Mouse (Mus musculus) neutrophil, adult 5-6 weeks (primary cell): ENCODE measurements around the gene Il24. TPM values are rescaled to one million over a fixed set of nuclear protein-coding genes. Genes with fewer than 3 reads are reported as not detected.

Experiments
- ATAC-seq: fragments of 151-379, 151-347 bp; 2 replicates; pipeline ENCODE4 v1.8.0; 2017; ENCODE audit warnings: mild to moderate bottlenecking, moderate TSS enrichment; ENCODE audit not compliant: insufficient number of reproducible peaks, poor library complexity, low FRiP score, severe bottlenecking; ENCODE audit errors: extremely low read depth
- total RNA-seq: library from RNA; stranded (forward); fragments of 200-1000 nt; gene quantifications from 2 replicates; pipeline ENCODE4 v1.2.3, GENCODE M21; 2017

Il24 gene
- total RNA-seq, result not detected in 2 replicates

DNA sequence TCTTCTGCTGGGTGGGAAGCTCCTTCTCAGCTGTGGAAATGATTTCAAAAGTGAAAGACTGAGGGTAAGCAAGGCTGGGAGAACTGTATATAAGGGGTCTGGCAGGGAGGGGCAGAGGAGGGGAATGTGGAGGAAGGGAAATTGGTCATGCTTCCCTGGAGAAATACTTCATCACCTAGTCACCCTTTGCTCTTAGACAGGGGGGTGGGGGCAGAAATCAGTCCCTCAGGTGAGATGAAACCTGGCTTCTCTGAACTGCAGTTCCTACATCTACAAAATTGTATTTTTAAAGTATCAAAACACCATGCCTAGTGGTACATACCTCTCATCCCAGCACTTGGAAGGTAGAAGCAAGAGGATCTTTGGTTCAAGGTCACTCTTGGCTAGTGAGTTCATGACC is at the start of gene Il24:
Il24 (minus strand) TSS at position 101 of the 400 bp plus-strand sequence.
- no peak for ATAC-seq

DNA sequence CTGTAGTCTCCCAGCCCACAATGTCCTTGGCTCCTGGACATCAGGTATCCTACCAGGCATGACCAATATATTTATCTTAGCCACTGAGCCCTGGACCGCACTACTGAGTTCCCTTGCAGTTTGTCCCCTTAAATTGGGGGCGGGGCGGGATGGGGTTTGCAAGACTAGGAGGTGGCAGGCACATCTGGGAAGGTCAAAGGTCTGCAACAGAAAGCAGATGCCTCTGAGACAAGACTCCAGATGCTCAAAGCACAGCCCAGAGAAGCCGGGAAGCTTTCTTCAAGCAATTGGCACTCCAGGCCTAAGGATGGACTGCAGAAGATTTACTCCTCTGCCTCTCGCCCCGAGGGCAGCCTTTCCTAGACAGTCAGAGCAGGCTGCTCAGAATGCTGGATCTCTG is 49.1 kb upstream of the Il24 start:
- no peak for ATAC-seq

DNA sequence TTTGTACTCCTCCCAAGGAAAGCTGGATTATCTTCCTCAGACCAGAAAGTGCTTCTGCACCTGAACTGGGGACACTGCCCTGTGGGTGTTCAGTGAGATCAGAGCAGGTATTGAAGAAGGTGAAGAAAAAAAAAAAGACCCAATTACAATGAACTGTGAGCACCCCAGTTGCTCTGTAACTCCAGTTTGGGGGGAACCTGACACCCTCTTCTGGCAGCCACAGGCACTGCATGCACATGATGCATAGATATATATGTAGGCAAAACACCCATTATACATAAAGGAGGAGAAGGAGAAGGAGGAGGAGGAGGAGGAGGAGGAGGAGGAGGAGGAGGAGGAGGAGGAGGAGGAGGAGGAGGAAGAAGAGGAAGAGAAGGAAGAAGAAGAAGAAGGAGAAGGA is 39.2 kb upstream of the Il24 start:
- peak; percentile 64; the same call in 1 of the 2 replicates for ATAC-seq

DNA sequence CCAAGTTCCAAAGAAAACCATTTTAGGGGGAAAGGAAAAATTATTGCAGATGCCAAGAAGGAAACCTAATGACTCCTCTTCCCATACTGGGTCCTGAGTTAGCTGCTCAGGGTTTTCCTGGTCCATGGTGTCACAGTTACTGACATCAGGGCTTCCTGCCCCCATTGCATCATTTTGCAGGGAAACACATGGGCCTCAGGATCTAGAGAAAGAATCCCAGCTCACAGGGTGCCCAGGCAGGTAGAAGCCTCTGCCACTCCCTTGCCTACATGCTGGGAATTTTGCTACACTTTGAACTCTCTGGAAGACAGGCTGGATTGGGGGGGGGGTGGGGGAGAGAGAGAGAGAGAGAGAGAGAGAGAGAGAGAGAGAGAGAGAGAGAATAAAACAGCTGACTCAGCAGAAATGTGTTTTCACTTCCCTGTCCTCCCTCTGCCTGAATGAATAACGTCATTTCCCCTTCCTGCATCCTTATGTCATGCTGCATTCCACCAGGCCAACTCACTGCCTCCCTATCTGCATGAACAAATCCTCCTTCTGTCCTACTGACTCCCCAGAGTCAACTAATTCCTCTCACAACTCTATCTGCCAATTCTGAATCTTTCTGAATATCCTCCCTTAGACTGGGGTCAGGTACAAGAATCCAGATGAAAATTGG is 31.2 kb upstream of the Il24 start:
- no peak for ATAC-seq

DNA sequence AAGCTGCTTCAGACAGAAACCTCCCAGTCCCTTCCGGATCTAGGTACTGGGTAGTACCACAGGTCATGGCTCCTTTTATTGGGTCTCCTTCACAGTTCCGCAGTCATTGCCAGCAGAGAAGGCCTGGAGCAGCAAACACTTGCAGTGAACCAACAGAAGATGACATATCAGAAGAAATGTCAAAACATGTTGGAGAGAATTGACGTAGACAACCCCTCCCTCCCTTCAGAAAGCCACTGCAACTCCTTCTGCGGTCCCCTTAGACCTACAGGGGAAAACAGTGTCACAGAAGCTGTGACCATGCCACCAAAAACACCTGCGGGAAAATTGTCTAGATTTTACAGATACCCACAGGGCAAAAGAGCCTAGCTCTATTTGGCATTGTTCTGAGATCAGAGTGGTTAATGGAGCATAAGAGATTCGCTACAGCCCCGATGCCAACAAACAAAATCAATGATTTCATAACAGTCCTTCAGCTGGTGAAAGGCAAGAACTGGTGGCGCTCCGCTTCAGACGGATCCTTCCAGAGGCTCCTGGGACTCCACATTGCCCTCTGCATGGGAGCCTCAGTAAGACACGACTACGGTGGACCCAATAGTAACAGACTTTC is 24.3 kb upstream of the Il24 start, which contains the start of gene Il20:
Il20 (minus strand) TSS at position 51 of the 610 bp plus-strand sequence.
- no peak for ATAC-seq

DNA sequence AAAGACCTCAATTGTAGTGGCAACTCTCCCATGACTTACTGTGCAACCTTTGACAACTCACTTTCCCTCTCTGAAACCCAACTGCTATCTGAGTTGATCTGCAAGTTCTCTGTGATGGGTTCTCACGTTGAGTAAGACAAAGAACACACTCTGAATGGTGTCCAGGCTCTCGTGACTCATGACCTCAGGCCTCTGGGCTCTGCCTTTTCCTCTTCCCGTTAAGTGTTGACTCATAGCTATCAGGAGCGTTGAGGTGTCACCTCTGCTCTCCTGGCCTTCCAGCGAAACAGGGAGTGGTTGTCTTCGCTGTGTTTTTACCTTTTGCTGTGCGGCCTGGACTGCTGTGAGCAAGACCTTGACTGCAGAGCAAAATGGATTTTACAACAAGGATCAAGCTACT is 15.3 kb upstream of the Il24 start:
- ATAC-seq, result no peak

DNA sequence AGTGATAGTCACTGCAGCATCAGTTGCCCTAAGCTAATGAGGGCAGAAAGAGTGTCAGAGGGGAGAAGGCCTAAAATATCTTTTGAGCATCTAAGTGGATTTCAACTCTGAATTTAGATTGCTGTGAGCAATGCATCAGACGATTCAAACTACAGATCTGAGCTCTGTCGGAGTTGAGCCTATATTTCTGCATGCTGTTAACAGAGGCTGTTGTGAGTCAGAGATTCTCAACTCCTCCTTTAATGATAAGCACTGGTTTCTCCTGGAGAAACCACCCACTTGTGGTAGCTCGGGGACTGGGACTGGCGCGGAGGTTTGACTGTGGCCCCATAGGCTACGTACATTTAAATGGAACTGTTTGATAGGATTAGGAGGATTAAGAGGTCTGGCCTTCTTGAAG is 7.2 kb upstream of the Il24 start:
- ATAC-seq, result no peak

DNA sequence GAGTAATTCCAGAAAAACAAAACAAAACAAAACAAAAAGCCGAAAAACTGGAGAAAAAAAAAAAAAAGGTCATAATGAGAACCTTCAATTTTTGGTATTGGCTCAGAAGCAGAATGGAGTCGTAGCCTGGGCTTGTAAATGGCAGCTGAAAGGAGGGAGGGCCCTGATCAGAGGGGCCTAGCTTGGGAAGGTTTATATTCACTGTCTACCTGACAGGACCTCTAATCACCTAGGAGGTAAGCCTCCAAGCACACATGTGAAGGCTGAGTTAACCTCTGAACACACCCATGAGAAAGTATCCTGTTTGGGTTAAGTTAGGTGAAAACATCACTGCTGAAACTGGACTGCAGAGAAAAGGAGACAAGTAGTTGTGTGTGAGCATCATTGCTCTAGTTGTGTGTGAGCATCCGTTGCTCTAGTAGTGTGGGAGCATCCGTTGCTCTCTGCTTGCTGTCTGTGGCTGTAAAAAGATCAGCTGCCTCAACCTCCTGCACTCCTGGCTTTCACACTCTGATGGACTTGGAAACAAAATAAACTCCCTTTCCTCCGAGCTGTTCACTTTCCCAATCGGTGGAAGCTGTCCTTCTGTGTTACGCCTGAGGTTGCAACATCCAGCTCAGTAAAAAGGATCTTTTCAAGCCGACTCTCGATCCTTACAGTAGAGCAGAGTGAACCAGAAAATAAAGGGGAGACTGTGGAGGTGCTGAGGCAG is 6.2 kb upstream of the Il24 start:
- no peak for ATAC-seq

DNA sequence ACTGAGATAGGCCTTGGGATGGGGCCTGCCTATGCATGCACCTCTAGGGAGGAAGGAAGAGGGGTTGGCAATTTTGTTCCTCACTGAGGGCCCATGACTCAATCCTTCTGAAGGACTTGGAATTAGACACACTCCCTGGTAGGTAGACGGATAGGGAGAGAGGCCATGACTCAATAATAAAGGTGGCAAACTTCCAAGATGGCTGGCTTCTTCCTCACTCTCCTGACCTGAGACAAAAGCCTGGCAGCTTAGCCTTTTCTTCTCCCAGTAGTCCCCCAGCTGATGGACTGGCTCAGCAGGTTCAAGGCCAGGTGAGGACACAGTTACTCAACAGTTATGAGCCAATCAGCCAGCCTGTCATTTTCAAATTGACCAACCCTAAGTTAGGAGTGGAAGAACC is 5.2 kb upstream of the Il24 start:
- no peak for ATAC-seq

DNA sequence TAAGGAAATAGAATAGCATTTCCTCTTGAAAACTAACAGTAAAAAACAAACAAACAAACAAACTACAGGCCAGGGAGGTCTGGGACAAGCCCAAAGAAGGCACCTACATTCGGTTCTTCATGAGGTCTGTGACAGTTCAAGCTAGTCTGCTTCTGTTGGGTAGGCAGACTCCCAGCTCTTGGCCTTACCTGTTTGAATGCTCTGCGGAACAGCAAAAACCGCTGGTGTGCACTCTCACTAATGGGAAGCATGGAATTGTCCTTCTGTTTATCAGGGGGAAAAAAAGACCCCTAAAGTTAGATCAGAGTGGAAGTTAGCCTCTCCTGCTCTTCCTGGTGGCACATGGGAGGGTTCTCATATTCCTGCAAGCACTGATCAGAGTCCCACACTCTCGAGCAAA is 4.1 kb downstream of the Il24 start:
- ATAC-seq, result no peak

DNA sequence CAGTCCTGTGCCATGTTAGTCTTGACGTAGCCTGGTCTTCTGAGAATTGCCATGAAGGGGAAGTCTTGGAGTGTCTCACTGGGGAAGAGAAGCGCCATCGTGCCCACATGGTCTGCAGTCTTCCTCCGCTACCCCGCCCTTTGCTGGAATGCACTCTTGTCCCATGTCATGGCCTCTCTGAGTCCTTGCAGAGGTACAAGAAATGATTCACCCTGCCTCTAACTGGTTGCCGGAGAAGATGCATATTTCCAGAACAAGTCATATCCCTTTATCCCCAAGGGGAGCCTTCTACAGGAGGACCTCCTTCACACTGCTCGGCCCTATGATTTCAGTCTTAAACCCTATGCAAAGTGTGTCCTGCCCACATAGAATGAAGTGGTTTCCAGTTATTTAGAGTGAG is 7.3 kb downstream of the Il24 start:
- no peak for ATAC-seq

DNA sequence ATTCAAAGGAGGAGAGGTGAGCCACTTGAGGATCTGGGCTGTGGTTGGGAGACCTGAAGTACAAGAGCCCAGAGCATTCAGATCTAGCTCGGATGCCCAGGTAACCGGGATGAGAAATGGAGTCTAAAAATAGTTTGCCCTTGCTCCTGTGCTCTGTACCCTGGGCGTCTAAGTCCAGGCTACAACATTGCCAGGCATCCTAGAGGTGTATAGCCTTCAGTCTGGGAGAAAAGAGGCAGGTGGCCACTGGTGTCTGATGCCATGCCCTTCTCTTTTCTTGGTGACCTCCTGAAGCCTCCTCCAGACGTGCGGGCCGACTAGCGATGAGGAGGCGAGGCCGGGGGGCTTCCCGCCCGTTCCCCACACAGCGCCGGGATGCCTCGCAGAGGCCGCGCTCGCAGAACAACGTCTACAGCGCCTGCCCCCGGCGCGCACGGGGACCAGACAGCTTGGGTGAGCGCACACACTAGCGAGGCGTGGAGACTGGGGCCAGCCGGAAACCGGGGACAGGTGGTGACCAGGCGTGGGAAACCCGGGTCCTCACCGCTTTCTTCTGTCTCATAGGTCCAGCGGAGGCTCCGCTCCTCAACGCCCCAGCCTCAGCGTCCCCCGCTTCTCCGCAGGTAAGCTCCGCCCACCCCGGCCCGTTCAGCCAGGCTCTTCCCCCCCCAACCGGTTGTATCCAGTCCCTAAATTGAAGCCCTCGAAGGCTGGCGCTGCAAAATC is 9.2 kb downstream of the Il24 start:
- ATAC-seq, result no peak

DNA sequence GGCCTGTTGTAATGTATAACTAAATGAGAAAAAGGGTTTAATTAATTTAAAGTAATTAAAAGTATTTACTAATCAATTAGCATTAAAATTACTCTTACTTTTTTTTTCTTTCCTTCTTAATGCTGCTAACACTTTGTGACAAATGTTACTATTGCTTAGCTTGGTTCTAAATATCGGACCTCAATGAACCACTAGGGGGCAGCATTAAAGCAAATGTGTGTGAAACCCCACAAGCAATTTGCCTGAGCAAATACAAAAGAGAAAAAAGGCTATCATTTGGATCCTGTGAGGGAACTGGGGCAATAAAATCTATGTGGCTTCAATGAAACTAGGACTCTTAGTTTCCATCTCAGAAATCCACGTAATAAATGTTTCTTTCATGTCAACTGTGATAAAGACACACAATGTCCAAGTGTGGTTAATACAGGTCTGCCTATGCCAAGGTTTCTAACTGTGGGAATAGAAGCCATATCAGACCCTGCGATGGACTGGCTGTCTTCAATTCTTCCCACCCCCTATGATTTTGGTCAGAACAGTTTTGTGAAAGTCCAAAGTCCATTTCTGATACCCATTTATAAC is 10.2 kb downstream of the Il24 start:
- ATAC-seq, result peak; percentile 35; the same call in 1 of the 2 replicates

DNA sequence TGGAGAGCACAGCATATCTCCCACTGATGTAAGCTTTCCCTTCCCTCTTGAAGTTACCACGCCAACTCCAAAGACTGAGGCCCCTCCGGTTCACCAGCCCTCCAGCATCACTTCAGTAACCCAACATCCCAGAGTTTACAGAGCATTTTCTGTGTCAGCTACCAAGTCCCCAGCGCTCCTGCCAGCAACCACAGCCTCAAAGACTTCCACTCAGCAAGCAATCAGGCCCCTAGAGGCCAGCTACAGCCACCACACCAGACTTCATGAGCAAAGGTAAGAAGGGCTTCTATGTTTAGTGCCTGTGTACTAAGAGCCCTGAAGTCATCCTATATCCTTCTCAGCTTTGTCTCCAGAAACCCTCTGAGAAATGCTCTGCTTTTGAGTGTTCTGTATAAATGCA is 11.3 kb downstream of the Il24 start:
- ATAC-seq, result no peak

DNA sequence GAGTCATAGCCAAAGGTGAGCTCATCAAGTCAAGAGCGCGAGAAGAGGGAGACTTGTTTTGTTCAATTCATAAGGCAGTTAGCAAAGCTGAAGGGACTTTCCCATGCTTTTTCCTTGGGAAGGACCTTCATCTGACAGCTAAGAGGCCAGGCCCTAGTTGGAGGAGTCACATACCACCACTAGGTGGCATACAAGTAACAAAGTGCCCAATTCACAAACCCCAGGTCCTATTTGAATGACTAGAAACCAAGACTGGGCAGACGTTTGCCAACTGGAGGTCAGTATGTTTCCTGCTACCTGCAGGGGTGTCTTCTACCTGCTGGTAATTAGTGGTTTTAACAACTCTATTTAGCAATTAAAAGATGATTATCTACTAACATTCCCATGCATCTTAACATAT is 12.1 kb downstream of the Il24 start:
- ATAC-seq, result peak; percentile 22; the same call in 1 of the 2 replicates

DNA sequence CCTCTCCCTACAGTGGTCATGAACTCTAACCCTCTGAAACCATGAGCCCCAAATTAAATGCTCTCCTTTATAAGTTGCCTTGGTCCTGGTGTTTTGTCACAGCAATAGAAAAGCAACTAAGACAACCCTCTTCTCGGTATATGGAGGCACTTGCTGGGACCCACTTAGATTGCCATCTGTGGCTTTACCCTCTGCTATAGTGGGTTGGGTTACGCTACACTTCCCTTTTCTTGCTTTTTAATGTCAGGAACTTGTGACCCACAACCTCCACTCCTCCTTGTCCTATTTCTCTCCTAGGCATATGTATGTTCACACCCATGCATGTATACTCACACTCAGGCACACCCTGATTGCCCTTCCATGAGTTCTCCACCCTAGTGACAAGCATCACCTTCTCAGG is 14.3 kb downstream of the Il24 start:
- ATAC-seq, result no peak

DNA sequence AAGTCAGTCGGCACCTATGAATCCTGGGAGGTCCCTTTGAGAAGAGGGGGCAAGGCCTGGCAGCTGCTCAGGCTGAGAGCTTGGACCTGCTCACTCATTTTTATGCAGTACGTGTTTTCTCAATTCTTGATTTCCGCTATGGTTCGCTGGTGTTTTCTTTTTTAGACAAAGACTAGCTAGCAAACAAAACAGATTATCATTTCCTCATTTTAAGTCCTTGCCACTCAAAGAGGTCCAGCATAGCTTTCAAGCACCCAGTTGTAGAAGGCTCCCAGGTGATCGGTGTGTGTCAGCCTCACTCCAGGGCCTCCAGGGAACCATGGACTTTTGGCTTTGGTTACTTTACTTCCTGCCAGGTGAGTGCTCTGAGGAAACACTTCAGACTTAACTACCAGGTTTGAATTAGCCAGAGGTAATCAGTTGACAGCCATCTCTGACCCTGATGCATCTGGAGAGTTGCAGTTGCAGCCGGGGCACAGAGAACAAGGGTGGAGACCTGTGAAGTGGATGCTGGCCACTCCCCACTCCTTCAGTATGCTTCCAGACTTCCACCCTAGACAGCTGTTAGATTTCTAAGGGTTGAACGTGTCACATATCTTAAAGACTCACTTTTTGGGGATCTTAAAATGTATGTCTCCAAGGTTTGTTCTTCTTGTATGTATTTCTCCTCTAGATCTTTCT is 21.6 kb downstream of the Il24 start, which contains the start of gene Fcmr:
Fcmr (plus strand) TSS at position 129 of the 681 bp plus-strand sequence.
- peak; percentile 30; the same call in 1 of the 2 replicates for ATAC-seq

DNA sequence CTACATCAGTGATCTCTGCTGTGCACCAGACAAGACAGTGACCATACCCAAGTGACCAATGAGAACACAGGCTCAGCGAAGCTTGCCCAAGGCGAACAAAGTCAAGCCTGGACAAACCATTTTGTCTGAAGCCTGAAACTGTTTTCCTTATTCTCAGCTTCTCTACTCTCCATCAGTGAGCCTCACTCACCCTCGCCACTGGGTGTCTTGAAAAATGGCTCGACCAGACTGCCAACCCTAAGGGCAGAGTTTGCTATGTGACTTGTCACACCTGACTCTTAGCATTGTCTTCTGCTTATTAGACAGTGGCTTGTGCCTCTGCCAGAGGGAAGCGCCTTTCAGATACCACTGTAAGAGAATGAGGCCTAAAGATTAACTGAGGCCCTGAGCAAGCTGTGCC is 22.5 kb downstream of the Il24 start:
- ATAC-seq, result no peak

DNA sequence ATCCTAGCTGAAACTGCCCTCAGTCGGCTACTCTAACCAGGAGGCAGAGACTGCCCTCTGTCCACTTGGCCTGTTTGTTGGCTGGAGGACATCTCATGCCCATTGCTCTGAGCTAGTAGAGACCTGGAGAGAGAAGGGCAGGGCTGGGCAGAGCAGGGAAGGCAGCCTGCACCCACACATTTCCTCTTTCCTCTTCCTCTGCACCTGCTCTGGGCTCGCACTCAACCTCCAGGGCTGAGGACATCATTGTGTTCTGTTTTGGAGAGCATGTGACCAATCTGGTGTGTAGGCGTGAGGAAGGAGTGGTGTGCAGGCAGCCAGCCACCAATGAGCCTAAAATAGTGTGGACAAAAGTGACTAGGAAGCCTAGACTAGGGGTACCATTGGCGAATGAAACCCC is 23.0 kb downstream of the Il24 start:
- peak; percentile 91 for ATAC-seq
